Mouse (Mus musculus) bone marrow macrophage, adult 2 months (primary cell): ENCODE results near the gene Wdr95.

ENCODE experiments used
- CTCF ChIP-seq: IDR thresholded peaks from 2 replicates; pipeline ENCODE4 v1.5.1; 2012; ENCODE audit warnings: low read depth, mild to moderate bottlenecking, low read length, moderate library complexity
- POLR2A ChIP-seq: IDR thresholded peaks from 2 replicates; pipeline ENCODE4 v1.6.1; 2012; ENCODE audit warnings: mild to moderate bottlenecking, low read depth, low read length, borderline replicate concordance

DNA sequence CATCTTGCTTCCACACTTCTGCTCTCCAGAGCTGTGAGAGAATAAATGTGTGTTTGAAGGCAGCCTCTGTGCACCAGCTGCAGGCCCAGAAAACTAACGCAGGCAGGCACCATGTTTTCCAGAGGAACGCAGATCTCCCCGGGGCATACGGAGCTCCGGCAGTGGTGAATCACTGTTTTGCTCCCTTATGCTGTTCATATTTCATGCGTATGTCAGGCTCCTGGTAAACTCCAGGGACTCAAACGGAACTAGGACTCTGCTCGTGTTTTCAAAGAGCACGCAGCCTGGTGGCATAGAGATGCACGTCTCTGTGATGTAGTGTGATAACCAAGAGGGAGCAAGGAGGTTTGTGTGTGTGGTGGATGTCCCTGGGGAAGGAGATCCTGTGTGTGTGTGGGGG is 84.3 kb downstream of the Wdr95 start:
- TF ChIP-seq POLR2A (no peak), CTCF (no peak)
